Mouse (Mus musculus) thymus, adult 2 months (tissue): Measurements from ENCODE around the gene Gm10184. TPM values are rescaled to one million over a fixed set of nuclear protein-coding genes. Genes with fewer than 3 reads are reported as not detected.
"Not testable (repeated sequence)": the region's sequence is repeated elsewhere in the genome, so short reads cannot be mapped to it uniquely, and the experiment has no call there.

Experiments
- DNase-seq: peaks from one replicate; pipeline ENCODE4 v3.0.0; 2021
- H3K27ac ChIP-seq: fragments of 200-500 bp; 2 replicates; pipeline ENCODE4 v1.5.1; 2012; ENCODE audit warnings: low read length, control low read depth; ENCODE audit not compliant: control insufficient read depth, insufficient read depth
- H3K27me3 ChIP-seq: fragments of 200-500 bp; 2 replicates; pipeline ENCODE4 v1.6.1; 2012; ENCODE audit warnings: mild to moderate bottlenecking, low read length, moderate library complexity, mixed read lengths; ENCODE audit not compliant: control insufficient read depth, insufficient read depth
- H3K36me3 ChIP-seq: fragments of 200-500 bp; 2 replicates; pipeline ENCODE4 v1.6.1; 2012; ENCODE audit warnings: mild to moderate bottlenecking, low read length, moderate library complexity; ENCODE audit not compliant: control insufficient read depth, insufficient read depth
- H3K4me1 ChIP-seq: fragments of 200-500 bp; replicated peaks from 2 replicates; pipeline ENCODE4 v1.6.1; 2012; ENCODE audit warnings: low read length; ENCODE audit not compliant: control insufficient read depth, insufficient read depth
- H3K4me3 ChIP-seq: fragments of 200-500 bp; 2 replicates; pipeline ENCODE4 v1.5.1; 2012; ENCODE audit warnings: mild to moderate bottlenecking, low read length, control low read depth, moderate library complexity; ENCODE audit not compliant: control insufficient read depth, insufficient read depth
- CTCF ChIP-seq: fragments of 200-500 bp; IDR thresholded peaks from 2 replicates; pipeline ENCODE4 v1.5.1; 2012; ENCODE audit warnings: mild to moderate bottlenecking, control low read depth, low read length, moderate library complexity, borderline replicate concordance; ENCODE audit not compliant: control insufficient read depth, poor library complexity, insufficient read depth; ENCODE audit errors: extremely low read depth
- POLR2A ChIP-seq: fragments of 200-500 bp; IDR thresholded peaks from 2 replicates; pipeline ENCODE4 v1.6.1; 2012; ENCODE audit warnings: mild to moderate bottlenecking, low read length, control low read depth, moderate library complexity; ENCODE audit not compliant: control insufficient read depth, poor library complexity, insufficient read depth; ENCODE audit errors: extremely low read depth
- WGBS: fragments of 180-500 bp; shearing (Covaris S2); methylation state at CpG from one replicate; pipeline ENCODE4 v1.1.7; 2018; 5-methylcytosine and 5-hydroxymethylcytosine counted together
- polyA plus RNA-seq: library from polyadenylated mRNA; depleted of rRNA; stranded (reverse); fragments of >200 nt; gene quantifications from 2 replicates; pipeline ENCODE4 v1.2.3, GENCODE M21; 2012; rRNA removed

The Gm10184 gene
- polyA plus RNA-seq, result 34.8 and 109 TPM in 2 replicates

- Histone ChIP-seq H3K27me3 (no peaks in the 10 kb centered on the region), H3K4me3 (no peak within 1 kb of the TSS), H3K4me1 (no peaks in the 10 kb centered on the region), H3K36me3 (no peaks in the 10 kb centered on the region), H3K27ac (no peak within 1 kb of the TSS)
- TF ChIP-seq CTCF (no peak), POLR2A (no peak)
- 94% methylated on average over 6 of the region's 6 CpGs for WGBS
- DNase-seq, result no peak
Observed at GRCm38 (mm10) chr17:89910349-89910748, at the start of gene Gm10184. Gene Gm10184, minus strand, starts transcription at chr17:89910449.

- DNase-seq, result no peak
- H3K4me3 ChIP-seq, result no peak overlapping the region
- no peaks in the 10 kb centered on the region for H3K36me3 ChIP-seq
- TF ChIP-seq POLR2A (no peak), CTCF (no peak)
- no peaks in the 10 kb centered on the region for H3K27me3 ChIP-seq
- no peak overlapping the region for H3K27ac ChIP-seq
- no peaks in the 10 kb centered on the region for H3K4me1 ChIP-seq
- WGBS, result 77% methylated on average over 2 of the region's 2 CpGs
Observed at GRCm38 (mm10) chr17:89933950-89934349, 23.7 kb upstream of the Gm10184 start.

GRCm38 (mm10) chr17:89907686-89908085 is 2.6 kb downstream of the Gm10184 start:
- no peak overlapping the region for H3K4me3 ChIP-seq
- H3K4me1 ChIP-seq, result no peaks in the 10 kb centered on the region
- no peak for DNase-seq
- TF ChIP-seq CTCF (no peak), POLR2A (no peak)
- no peaks in the 10 kb centered on the region for H3K36me3 ChIP-seq
- no peak overlapping the region for H3K27ac ChIP-seq
- H3K27me3 ChIP-seq, result no peaks in the 10 kb centered on the region

- H3K27me3 ChIP-seq, H3K27ac ChIP-seq: not testable (repeated sequence)
- WGBS, result 94% methylated on average over 5 of the region's 5 CpGs
Observed at GRCm38 (mm10) chr17:89904701-89905100, 5.5 kb downstream of the Gm10184 start.

GRCm38 (mm10) chr17:89902767-89903166 is 7.5 kb downstream of the Gm10184 start:
- H3K4me3 ChIP-seq, result no peak overlapping the region
- no peak for TF ChIP-seq CTCF
- TF ChIP-seq POLR2A, result no peak
- H3K4me1 ChIP-seq, result no peaks in the 10 kb centered on the region
- no peaks in the 10 kb centered on the region for H3K27me3 ChIP-seq
- no peak overlapping the region for H3K27ac ChIP-seq
- H3K36me3 ChIP-seq, result no peaks in the 10 kb centered on the region
- DNase-seq, result no peak
- 94% methylated on average over 1 of the region's 1 CpGs for WGBS

More at GRCm38 (mm10) chr17:89904701-89905100, 5.5 kb downstream of the Gm10184 start:
- not testable (repeated sequence) for H3K4me3 ChIP-seq, DNase-seq, H3K36me3 ChIP-seq, H3K4me1 ChIP-seq

- TF ChIP-seq POLR2A, result no peak
- DNase-seq, result no peak
- H3K4me1 ChIP-seq, result no peaks in the 10 kb centered on the region
- WGBS, result 73% methylated on average over 7 of the region's 7 CpGs
- H3K27me3 ChIP-seq, result no peaks in the 10 kb centered on the region
- no peaks in the 10 kb centered on the region for H3K36me3 ChIP-seq
- H3K27ac ChIP-seq, result no peak overlapping the region
- H3K4me3 ChIP-seq, result no peak overlapping the region
Observed at GRCm38 (mm10) chr17:89900610-89901009, 9.6 kb downstream of the Gm10184 start.

GRCm38 (mm10) chr17:89899813-89900212 is 10.4 kb downstream of the Gm10184 start:
- 86% methylated on average over 3 of the region's 3 CpGs for WGBS
- no peak for DNase-seq
- no peak overlapping the region for H3K27ac ChIP-seq
- H3K4me1 ChIP-seq, result no peaks in the 10 kb centered on the region
- H3K36me3 ChIP-seq, result no peaks in the 10 kb centered on the region
- no peaks in the 10 kb centered on the region for H3K27me3 ChIP-seq
- TF ChIP-seq POLR2A (no peak), CTCF (no peak)
- H3K4me3 ChIP-seq, result no peak overlapping the region

GRCm38 (mm10) chr17:89864996-89865395 is 45.3 kb downstream of the Gm10184 start:
- H3K27me3 ChIP-seq, result no peaks in the 10 kb centered on the region
- WGBS, result 85% methylated on average over 3 of the region's 3 CpGs
- H3K4me3 ChIP-seq, result no peak overlapping the region
- no peak overlapping the region for H3K27ac ChIP-seq
- no peak for DNase-seq
- H3K36me3 ChIP-seq, result no peaks in the 10 kb centered on the region
- TF ChIP-seq CTCF (no peak), POLR2A (no peak)
- H3K4me1 ChIP-seq, result no peaks in the 10 kb centered on the region
